Mouse (Mus musculus): ENCODE measurements around the gene Stoml2. TPM values are rescaled to one million over a fixed set of nuclear protein-coding genes. Genes with fewer than 3 reads are reported as not detected.

Stoml2 gene
- total and polyA plus RNA-seq, 3 experiments, result 391 to 480 TPM; not detected in 1

GRCm38 (mm10) chr4:43052627-43053026 is 21.1 kb upstream of the Stoml2 start (continued):
- TF ChIP-seq USF2 (IDR thresholded peaks at IDR 0.05; ENCODE audit: borderline replicate concordance in 1 of 2, insufficient read depth in 1 of 2, low read depth in 1 of 2, low read length in 2 of 2) (no peak), KAT2A (conservative IDR thresholded peaks at IDR 0.05; ENCODE audit: low read depth, low read length) (no peak), MYB (IDR thresholded peaks at IDR 0.05; ENCODE audit: low read depth, low read length) (no peak), SIN3A (IDR thresholded peaks at IDR 0.05; ENCODE audit: low read length) (0 out of 2 replicates have a peak, but pooled peaks have one; percentile 45), SMC3 (IDR thresholded peaks at IDR 0.05; ENCODE audit: low read depth, low read length) (peak; percentile 64), CTCF (IDR thresholded peaks at IDR 0.05 in 2 of 3, conservative IDR thresholded peaks at IDR 0.05 in 1 of 3; ENCODE audit: control insufficient read depth in 1 of 3, insufficient read depth in 1 of 3, low read depth in 2 of 3, low read length in 3 of 3, poor library complexity in 1 of 3, severe bottlenecking in 1 of 3) (peak; percentile 32 to 77 (median 75)), POLR2A (IDR thresholded peaks at IDR 0.05; ENCODE audit: control insufficient read depth in 1 of 2, insufficient read depth in 1 of 2, low read depth in 1 of 2, low read length in 2 of 2, poor library complexity in 1 of 2) (no peak), TAL1 (IDR thresholded peaks at IDR 0.05; ENCODE audit: low read length) (no peak), TBP (IDR thresholded peaks at IDR 0.05; ENCODE audit: low read depth, low read length) (no peak), UBTF (IDR thresholded peaks at IDR 0.05; ENCODE audit: borderline replicate concordance, insufficient read depth, low read depth, low read length) (no peak), CHD1 (IDR thresholded peaks at IDR 0.05; ENCODE audit: low read depth, low read length) (no peak), NELFE (IDR thresholded peaks at IDR 0.05; ENCODE audit: low read depth, low read length) (no peak), ZKSCAN1 (IDR thresholded peaks at IDR 0.05; ENCODE audit: low read depth, low read length) (no peak), MAZ (IDR thresholded peaks at IDR 0.05; ENCODE audit: low read depth, low read length) (no peak), USF1 (IDR thresholded peaks at IDR 0.05; ENCODE audit: low read depth, low read length) (no peak), MYC (IDR thresholded peaks at IDR 0.05; ENCODE audit: low read depth, low read length) (no peak)

- DNase-seq (ENCODE audit: low read depth, low spot score), result peak; percentile 94
- Histone ChIP-seq H3K79me2 (ENCODE audit: control insufficient read depth, insufficient read depth, low read length, poor library complexity) (no peaks in the 10 kb centered on the region), H3K4me3 (ENCODE audit: control insufficient read depth in 1 of 2, insufficient read depth in 1 of 2, low read depth in 2 of 2, low read length in 2 of 2) (peak overlapping the region; percentile 56 to 62), H3K27me3 (ENCODE audit: control insufficient read depth in 1 of 2, insufficient read depth in 2 of 2, low read length in 2 of 2) (no peaks in the 10 kb centered on the region), H3K27ac (ENCODE audit: control insufficient read depth, low read depth, low read length) (no peak overlapping the region), H3K9me3 (replicated peaks; ENCODE audit: insufficient read depth, low read length) (no peaks in the 10 kb centered on the region), H3K4me1 (ENCODE audit: control insufficient read depth in 1 of 2, insufficient read depth in 2 of 2, low read length in 2 of 2) (peaks cover 5 to 24% of the 10 kb centered on the region in 2 experiments), H3K9ac (ENCODE audit: control insufficient read depth, low read depth, low read length, poor library complexity, severe bottlenecking) (peak overlapping the region; percentile 63), H3K36me3 (ENCODE audit: control insufficient read depth in 1 of 2, insufficient read depth in 2 of 2, low read length in 2 of 2) (peaks cover 0 to 9% of the 10 kb centered on the region in 2 experiments; a peak in 2 of 4 replicates)
- TF ChIP-seq E2F4 (IDR thresholded peaks at IDR 0.05; ENCODE audit: borderline replicate concordance, low read depth, low read length) (no peak), HCFC1 (IDR thresholded peaks at IDR 0.05; ENCODE audit: low read depth, low read length) (peak; percentile 61; the same call in 1 of the 2 replicates), TCF12 (IDR thresholded peaks at IDR 0.05; ENCODE audit: low read depth, low read length) (0 out of 2 replicates have a peak, but pooled peaks have one; percentile 37), ZC3H11A (IDR thresholded peaks at IDR 0.05; ENCODE audit: low read depth, low read length) (peak; percentile 53; the same call in 1 of the 2 replicates), GATA1 (IDR thresholded peaks at IDR 0.05; ENCODE audit: low read depth, low read length) (no peak), USF1 (IDR thresholded peaks at IDR 0.05; ENCODE audit: low read depth, low read length) (no peak), MXI1 (IDR thresholded peaks at IDR 0.05; ENCODE audit: low read depth, low read length) (peak; percentile 39; the same call in 1 of the 2 replicates), NELFE (IDR thresholded peaks at IDR 0.05; ENCODE audit: low read depth, low read length) (no peak), TAL1 (IDR thresholded peaks at IDR 0.05; ENCODE audit: low read length) (no peak), POLR2A (IDR thresholded peaks at IDR 0.05; ENCODE audit: control insufficient read depth in 1 of 2, insufficient read depth in 1 of 2, low read depth in 1 of 2, low read length in 2 of 2, poor library complexity in 1 of 2) (no peak), RCOR1 (IDR thresholded peaks at IDR 0.05; ENCODE audit: low read depth, low read length) (no peak), SMC3 (IDR thresholded peaks at IDR 0.05; ENCODE audit: low read depth, low read length) (peak; percentile 69), ELF1 (IDR thresholded peaks at IDR 0.05; ENCODE audit: low read depth, low read length) (peak; percentile 36; the same call in 1 of the 2 replicates), ZMIZ1 (IDR thresholded peaks at IDR 0.05; ENCODE audit: low read depth, low read length) (no peak), EP300 (IDR thresholded peaks at IDR 0.05; ENCODE audit: low read depth in 1 of 2, low read length in 2 of 2) (no peak), POLR2AphosphoS5 (IDR thresholded peaks at IDR 0.05; ENCODE audit: borderline replicate concordance, low read depth, low read length) (no peak), GABPA (IDR thresholded peaks at IDR 0.05; ENCODE audit: low read depth, low read length) (no peak), KAT2A (conservative IDR thresholded peaks at IDR 0.05; ENCODE audit: low read depth, low read length) (no peak), TBP (IDR thresholded peaks at IDR 0.05; ENCODE audit: low read depth, low read length) (0 out of 2 replicates have a peak, but pooled peaks have one; percentile 32), CTCF (IDR thresholded peaks at IDR 0.05 in 2 of 3, conservative IDR thresholded peaks at IDR 0.05 in 1 of 3; ENCODE audit: control insufficient read depth in 1 of 3, insufficient read depth in 1 of 3, low read depth in 2 of 3, low read length in 3 of 3, poor library complexity in 1 of 3, severe bottlenecking in 1 of 3) (peak; percentile 63 to 94 (median 88)), SIN3A (IDR thresholded peaks at IDR 0.05; ENCODE audit: low read length) (peak; percentile 82), RAD21 (IDR thresholded peaks at IDR 0.05; ENCODE audit: low read depth, low read length) (peak; percentile 90), MEF2A (IDR thresholded peaks at IDR 0.05; ENCODE audit: extremely low read depth, insufficient replicate concordance, low read depth, low read length, poor library complexity, severe bottlenecking) (no peak), UBTF (IDR thresholded peaks at IDR 0.05; ENCODE audit: borderline replicate concordance, insufficient read depth, low read depth, low read length) (no peak), NRF1 (IDR thresholded peaks at IDR 0.05; ENCODE audit: insufficient read depth, low read depth, low read length, poor library complexity, severe bottlenecking) (no peak)
Observed at GRCm38 (mm10) chr4:43047231-43047630, 15.7 kb upstream of the Stoml2 start.

Data from MEL (cell line).